Mouse (Mus musculus) layer of hippocampus, adult 2 months (tissue): Measurements from ENCODE around the gene Fignl2. TPM values are rescaled to one million over a fixed set of nuclear protein-coding genes. Genes with fewer than 3 reads are reported as not detected.

Experiments used
- DNase-seq, 2 experiments: peaks; one replicate each; pipeline ENCODE4 v3.0.0; 2022; ENCODE audit warnings: low spot score in 2 of 2
- H3K27ac ChIP-seq: fragments of 200-600 bp; 2 replicates; pipeline ENCODE4 v1.8.1; 2022
- H3K4me3 ChIP-seq: fragments of 200-600 bp; 2 replicates; pipeline ENCODE4 v1.8.1; 2022; ENCODE audit warnings: mild to moderate bottlenecking
- CTCF ChIP-seq: fragments of 200-600 bp; conservative IDR thresholded peaks from 2 replicates; pipeline ENCODE4 v1.8.1; 2022; ENCODE audit warnings: antibody characterized with exemption, mild to moderate bottlenecking, moderate library complexity
- total RNA-seq, 2 experiments: library from RNA; stranded (reverse); gene quantifications; 2 replicates each; pipeline ENCODE4 v1.2.3; 2021

Fignl2 gene
- total RNA-seq, 2 experiments from 2014 or later: 1.1 to 1.7 TPM

DNA sequence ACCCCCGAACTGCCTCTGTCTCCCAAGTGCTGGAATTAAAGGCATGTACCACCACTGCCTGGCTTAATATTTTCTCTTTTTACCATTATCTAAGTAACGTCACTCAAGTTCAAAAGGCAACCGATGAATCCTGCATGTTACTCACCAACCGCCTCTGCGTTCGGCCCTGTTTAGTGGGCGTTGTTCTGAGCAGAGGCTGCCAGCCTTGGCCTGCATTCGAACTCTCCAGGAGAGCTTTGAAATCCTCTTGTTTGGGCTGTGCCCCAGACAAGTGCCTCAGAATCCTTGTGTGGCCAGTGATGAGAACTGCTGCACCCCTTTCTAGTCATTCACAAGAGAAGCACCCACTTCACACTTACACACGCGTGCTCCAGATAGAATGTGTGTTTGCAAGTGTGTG is 27.6 kb upstream of the Fignl2 start:
- no peak for TF ChIP-seq CTCF
- Histone ChIP-seq H3K27ac (peak overlapping the region; percentile 57; the same call in 1 of the 2 replicates), H3K4me3 (peak overlapping the region; percentile 53)
- no peak for DNase-seq

DNA sequence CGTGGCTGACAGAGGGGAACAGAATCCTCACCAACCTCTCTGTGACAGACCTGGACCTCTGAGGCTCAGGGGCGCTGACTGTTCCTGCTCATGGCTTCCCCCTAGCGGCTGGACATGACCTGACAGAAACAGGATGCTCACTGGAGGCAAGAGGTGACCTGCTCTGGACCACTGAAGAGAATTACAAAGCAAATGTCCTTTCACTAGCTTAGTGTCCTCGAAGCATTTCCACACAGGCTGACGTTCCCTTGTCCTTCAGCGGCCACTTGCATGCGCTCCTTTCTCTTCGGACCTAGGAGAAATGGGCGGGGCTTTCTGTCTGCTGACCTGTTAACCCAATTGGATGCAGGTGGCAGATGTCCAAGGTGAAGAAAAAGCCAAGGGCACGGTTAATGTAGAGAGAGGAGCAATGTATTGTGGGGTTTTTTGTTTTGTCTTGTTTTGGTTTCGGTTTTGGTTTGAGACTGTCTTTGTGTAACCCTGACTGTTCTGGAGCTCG is 27.2 kb upstream of the Fignl2 start:
- Histone ChIP-seq H3K27ac (peak overlapping the region; percentile 57; the same call in 1 of the 2 replicates), H3K4me3 (peak overlapping the region; percentile 53)
- TF ChIP-seq CTCF: peak; percentile 92
- peak; percentile 54 to 81 for DNase-seq

DNA sequence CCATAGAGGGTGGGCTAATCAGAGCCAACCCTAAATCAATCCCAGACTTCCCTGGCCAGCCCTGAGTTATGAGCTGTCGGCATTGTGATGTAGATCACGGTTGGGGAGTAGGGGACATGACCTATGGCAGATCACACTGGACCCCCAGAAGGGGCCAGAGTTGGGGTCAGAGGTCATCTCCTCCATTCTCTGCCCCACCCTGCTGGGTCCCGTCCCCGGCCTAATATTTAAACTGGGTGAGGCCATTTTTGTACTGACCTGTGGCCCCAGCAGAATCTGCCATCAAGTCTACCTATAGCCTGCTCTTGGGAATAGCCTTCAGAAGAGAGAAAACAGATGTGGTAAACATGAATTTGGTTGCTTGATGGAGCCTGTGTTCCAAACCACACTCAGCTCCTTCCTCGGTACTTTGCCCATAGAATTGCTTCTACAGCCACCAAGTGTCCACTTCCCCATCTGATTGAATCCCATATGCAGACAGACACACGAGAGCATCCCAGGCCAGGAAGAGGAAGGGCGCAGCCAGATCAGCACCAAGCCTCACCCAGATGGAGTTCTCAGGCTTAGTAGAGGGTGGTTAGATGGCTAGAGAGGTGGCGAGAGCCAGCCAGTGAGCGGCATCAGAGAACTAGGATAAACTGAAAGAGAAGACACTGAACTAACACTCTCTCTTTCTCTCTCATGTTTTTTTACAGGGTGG is 25.4 kb upstream of the Fignl2 start:
- no peak for TF ChIP-seq CTCF
- DNase-seq: no peak
- no peak overlapping the region for H3K4me3 ChIP-seq
- no peak overlapping the region for H3K27ac ChIP-seq

DNA sequence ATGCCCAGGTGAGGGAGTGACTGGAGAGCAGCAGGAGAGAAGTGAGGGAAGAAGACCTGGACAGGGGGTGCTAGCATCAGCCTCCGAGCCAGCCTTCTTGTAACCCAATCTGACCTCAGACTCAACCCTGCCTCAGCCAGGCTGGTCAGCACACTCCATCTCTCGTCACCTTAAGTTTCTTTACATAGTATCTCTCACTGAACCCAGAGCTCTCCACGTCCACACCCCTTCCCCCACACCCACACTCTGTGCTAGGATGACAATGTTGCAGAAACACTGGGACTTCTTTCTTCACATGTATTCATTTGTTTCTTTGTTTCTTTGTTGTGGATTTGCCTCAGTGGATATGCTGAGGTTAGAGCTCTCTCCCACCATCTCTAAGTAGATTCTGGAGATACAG is 22.6 kb upstream of the Fignl2 start:
- TF ChIP-seq CTCF: no peak
- H3K4me3 ChIP-seq: no peak overlapping the region
- no peak for DNase-seq
- no peak overlapping the region for H3K27ac ChIP-seq

DNA sequence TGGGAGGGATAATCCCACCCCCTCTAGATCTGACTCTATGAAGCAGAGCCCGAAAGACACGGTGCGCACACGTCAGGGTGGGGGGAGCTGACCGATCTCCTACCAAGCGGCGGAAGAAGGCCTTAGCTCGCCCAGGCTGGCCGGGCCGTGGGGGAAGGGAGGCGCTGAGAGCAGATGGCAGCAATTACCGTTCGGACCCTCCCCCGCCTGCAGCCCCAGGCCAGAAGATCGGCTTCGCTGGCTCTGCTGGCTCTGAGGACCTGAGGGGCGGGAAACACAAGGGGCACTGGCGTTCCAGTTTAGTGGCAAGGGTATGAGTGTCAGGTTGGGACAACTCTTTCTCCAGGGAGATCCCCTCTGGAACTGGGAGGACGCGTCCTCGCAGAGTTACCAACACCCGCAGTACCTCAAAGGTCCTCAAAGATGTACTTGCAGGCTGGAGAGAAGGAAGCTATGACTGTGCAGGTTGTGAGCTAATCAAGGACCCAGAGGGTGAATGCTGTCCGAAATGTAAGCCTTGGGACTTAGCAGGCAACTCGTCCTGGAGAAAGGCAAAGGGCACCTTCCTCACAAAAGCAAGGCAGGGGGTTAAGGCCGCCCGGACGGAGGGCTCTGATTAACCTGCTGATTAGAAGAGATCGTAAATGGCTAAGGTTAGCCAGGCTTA is 19.8 kb upstream of the Fignl2 start:
- no peak overlapping the region for H3K4me3 ChIP-seq
- H3K27ac ChIP-seq: no peak overlapping the region
- no peak for DNase-seq
- TF ChIP-seq CTCF: no peak

DNA sequence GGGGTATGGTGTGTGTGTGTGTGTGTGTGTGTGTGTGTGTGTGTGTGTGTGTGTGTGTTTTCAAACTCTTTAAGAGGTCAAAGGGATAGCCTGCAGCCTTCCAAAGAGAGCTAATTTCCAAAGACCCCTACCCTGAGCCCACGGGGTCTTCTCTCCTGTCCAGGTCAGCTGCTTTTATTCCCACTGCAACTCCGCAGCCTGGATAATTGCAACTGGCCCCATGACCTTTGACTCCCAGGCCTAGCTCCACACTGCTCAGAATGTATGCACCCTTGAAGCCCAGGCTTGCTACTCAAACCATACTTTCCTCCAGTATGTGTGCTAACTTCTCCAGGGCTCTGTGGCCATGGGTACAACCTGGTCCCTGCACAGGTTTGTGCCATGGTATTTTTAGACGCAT is 17.0 kb upstream of the Fignl2 start:
- no peak overlapping the region for H3K27ac ChIP-seq
- no peak overlapping the region for H3K4me3 ChIP-seq
- TF ChIP-seq CTCF: no peak
- no peak for DNase-seq

DNA sequence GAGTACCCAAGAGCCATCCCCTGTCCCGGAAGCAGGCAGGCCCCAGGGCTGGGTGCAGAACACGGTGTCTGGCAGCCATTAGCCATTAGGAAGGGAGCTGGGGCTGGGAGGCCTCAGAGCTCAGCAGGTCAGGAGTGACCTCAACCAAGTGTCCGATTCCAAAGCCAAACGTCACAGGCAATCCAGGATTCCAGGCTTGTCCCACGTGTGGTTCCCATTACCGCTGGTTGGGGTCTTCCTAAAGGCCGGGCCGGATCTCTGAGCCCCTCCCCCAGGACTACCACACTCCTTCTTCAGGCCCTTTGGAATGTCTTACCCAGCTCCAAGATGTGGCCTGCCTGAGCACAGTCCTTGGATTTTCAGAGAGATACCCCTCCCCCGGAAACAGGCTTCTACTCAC is 16.6 kb upstream of the Fignl2 start:
- Histone ChIP-seq H3K27ac (no peak overlapping the region), H3K4me3 (no peak overlapping the region)
- no peak for DNase-seq
- no peak for TF ChIP-seq CTCF

DNA sequence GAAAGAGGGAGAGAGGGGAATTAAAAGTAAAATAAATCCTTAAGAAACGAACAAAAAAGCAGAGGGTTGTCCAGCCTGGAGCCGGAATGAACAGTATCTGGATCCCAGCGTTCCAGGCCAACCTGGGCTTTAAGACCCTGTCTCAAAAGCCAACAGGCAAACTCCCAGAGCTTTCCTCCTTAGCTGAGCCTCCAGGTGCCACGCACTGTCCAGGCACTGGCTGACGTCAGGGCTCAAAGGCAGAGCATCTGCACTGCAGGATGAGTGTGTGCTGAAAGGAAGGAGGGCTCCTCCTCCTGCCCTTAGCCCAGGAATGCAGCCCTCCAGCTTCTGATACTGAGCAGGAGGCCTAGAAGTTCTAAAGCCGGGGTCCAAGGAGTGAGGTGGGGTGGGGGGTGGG is 15.6 kb upstream of the Fignl2 start:
- no peak for TF ChIP-seq CTCF
- no peak for DNase-seq
- Histone ChIP-seq H3K4me3 (no peak overlapping the region), H3K27ac (no peak overlapping the region)

DNA sequence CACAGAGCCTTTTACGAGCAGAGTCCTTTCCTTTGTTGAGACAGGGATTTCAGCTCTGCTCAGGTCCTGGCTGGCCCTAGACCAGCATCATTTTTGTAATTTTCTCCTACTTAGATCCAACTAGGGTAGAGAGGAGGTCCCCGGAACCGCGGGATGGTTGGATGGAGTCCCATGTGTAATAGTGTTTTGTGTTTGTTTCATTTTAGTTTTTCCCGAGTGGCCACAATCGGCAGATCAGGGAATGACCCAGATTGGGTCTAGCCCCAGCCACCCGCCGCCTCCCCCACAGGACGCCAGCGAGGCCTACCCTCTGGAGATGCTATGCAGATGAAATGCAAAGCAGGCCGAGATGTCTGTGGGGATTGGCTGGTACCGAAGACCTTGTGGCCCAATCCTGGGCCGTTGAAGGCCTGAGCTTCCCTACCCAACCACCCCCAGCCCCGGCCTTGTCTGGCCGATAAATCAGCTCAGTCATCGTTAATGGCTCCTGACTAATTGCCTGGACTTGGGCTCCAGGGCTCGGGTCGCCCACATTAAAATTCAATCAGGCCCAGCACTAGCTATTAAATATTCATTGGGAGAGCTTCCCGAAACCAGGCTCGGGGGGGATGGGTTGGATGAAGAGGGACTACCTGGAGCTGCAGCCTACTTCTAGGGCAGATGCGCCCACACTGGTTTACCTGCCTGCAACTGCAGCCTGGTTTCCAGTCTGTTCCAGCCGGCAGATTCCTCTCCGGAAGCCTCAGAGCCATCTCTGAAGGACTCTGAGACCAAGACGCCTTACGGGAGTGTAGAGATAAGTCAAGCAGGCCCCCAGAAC is 14.7 kb upstream of the Fignl2 start:
- DNase-seq: peak; percentile 44 to 59
- no peak for TF ChIP-seq CTCF
- H3K27ac ChIP-seq: peak overlapping the region; percentile 87
- peak overlapping the region; percentile 36; the same call in 1 of the 2 replicates for H3K4me3 ChIP-seq

DNA sequence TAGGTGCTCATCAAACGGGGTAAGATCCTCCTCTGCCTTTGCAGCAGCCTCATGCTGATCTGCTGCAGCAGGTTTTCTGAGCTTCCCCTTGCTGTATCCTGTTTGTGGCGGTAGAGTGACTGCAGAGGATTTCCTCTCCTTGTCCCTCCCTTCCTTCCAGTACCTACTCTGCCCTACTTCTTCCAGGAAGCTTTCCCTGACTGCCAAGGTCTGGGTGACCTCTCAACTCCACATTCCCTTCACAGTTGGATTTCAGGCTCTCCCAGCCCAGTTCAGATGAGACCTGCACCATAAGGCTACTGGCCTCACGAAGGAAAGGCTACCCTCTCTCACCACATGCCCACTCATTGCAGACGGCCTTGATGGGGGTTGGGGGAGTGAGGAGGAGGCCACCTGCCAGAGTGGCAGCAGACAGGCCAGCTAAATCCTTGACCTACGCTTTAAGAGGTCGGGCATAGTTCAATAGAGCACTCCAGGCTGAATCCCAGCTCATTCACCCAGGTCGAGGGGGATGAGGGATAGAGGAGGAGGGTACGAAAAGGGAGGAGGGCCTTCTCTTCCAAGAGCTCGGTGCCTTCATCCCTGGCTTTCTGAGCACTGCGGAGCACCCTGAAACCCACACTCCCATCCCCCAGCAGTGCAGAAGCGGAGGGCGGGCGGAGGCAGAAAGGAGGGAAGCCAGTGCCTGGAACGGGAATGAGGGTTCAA is 13.9 kb upstream of the Fignl2 start:
- Histone ChIP-seq H3K4me3 (peak overlapping the region; percentile 36; the same call in 1 of the 2 replicates), H3K27ac (peak overlapping the region; percentile 87)
- no peak for DNase-seq
- no peak for TF ChIP-seq CTCF

DNA sequence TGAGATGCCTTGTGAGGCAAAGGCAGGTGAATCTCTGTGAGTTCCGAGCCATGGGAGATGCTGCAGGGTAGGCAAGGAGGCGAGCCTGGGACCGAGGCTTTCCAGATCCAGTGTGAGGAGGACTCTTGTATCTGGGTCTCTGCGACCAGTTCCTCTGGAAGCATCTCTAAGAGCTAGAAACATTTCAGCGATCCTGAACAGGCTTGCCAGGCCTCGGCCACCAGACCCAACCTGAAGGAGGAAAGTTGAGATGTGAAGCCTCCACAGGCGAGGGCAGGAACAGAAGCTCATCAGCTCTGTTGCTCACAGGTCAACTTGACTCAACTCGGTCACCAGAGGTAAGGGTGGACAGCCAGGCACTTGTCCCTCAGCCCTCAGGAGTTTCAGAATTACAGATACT is 13.2 kb upstream of the Fignl2 start:
- Histone ChIP-seq H3K4me3 (no peak overlapping the region), H3K27ac (no peak overlapping the region)
- no peak for TF ChIP-seq CTCF
- DNase-seq: no peak

DNA sequence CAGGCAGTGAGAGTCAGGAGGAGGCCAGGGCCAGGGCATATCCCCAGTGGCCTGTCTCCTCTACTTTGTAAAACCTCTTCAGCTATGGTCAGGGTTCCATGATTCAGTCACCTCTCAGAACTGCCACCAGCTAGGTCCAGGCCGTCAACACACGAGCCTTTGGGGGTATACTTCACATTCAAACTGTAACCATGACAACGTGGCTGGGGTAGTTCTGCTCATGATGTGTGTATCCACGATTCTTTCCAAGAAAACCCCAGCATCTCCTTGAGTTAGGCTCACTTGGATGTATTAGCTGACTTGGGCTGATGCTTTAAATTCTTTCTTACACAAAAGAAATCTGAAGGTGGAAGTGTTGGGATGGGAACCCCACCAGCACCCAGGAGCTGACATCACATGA is 9.9 kb upstream of the Fignl2 start:
- Histone ChIP-seq H3K4me3 (no peak overlapping the region), H3K27ac (no peak overlapping the region)
- no peak for DNase-seq
- TF ChIP-seq CTCF: no peak
